Mouse (Mus musculus): Measurements from ENCODE around the gene Tuba1c. TPM values are rescaled to one million over a fixed set of nuclear protein-coding genes. Genes with fewer than 3 reads are reported as not detected.

Gene Tuba1c
- total and polyA plus RNA-seq, 2 experiments from 2014 or later, result 16.4 to 24.9 TPM

DNA sequence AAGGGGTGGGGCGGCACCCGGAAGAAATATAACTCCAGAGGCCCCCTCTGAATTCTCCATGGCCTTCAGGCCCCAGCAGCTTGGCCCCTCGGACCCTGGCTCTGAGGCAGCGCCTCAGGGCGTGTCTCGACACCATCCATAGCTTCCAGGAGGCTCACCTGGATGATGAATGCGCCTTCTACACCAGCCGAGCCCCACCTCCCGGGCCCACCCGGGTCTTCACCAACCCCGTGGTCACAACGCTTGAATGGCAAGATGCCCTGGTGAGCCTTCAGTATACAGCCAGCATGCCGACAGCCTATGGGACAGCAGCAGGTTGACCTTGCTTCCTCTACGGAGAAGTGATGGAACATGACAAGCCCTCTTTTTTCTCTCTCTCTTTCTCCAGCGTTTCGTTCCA, 53.1 kb downstream of the Tuba1c start:
- no peaks in the 10 kb centered on the region for H3K4me1 ChIP-seq (ENCODE audit: insufficient read depth)
- TF ChIP-seq CTCF (IDR thresholded peaks at IDR 0.05; ENCODE audit: low read depth), result no peak
- DNase-seq, result no peak
- H3K4me2 ChIP-seq (ENCODE audit: low read depth), result no peak overlapping the region
- H3K36me3 ChIP-seq (ENCODE audit: insufficient read depth), result no peaks in the 10 kb centered on the region
- ATAC-seq, result no peak
- peaks cover 41% of the 10 kb centered on the region for H3K27me3 ChIP-seq (ENCODE audit: insufficient read depth, low read length)
- H3K9me3 ChIP-seq (ENCODE audit: low read length), result no peaks in the 10 kb centered on the region
- no peak overlapping the region for H3K4me3 ChIP-seq (ENCODE audit: low read depth, low read length)
- 92% methylated on average over 16 of the region's 16 CpGs for WGBS
- no peak overlapping the region for H3K27ac ChIP-seq (ENCODE audit: low read depth, low read length)
- H3K9ac ChIP-seq, result no peak overlapping the region

DNA sequence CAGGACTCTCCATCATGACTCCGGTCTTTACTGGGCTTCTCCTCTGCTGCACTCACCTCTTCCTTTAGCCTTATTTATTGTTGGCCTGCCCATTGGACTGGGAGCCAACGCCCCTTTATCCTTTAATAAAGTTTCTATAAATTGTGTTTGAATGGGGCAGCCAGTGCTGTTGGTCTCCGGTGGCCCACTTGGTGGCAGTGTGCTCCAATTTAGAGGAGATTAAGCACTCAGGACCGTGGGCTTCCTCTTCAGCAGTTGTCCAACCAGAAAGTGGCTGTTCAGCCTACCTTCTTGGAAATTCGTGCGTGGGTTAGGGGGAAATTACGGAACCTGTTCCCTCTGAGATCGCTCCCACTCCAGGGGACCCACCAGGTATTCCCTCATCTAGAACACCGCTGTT, 53.6 kb downstream of the Tuba1c start:
- H3K27me3 ChIP-seq (ENCODE audit: insufficient read depth, low read length), result peaks cover 41% of the 10 kb centered on the region
- no peaks in the 10 kb centered on the region for H3K36me3 ChIP-seq (ENCODE audit: insufficient read depth)
- TF ChIP-seq CTCF (IDR thresholded peaks at IDR 0.05; ENCODE audit: low read depth), result peak; percentile 72
- H3K4me2 ChIP-seq (ENCODE audit: low read depth), result no peak overlapping the region
- ATAC-seq (no peak; the same call in 1 of the 2 replicates), DNase-seq (peak; percentile 73)
- no peaks in the 10 kb centered on the region for H3K9me3 ChIP-seq (ENCODE audit: low read length)
- 68% methylated on average over 9 of the region's 9 CpGs for WGBS
- H3K4me1 ChIP-seq (ENCODE audit: insufficient read depth), result no peaks in the 10 kb centered on the region
- no peak overlapping the region for H3K9ac ChIP-seq
- H3K4me3 ChIP-seq (ENCODE audit: low read depth, low read length), result no peak overlapping the region
- H3K27ac ChIP-seq (ENCODE audit: low read depth, low read length), result no peak overlapping the region

DNA sequence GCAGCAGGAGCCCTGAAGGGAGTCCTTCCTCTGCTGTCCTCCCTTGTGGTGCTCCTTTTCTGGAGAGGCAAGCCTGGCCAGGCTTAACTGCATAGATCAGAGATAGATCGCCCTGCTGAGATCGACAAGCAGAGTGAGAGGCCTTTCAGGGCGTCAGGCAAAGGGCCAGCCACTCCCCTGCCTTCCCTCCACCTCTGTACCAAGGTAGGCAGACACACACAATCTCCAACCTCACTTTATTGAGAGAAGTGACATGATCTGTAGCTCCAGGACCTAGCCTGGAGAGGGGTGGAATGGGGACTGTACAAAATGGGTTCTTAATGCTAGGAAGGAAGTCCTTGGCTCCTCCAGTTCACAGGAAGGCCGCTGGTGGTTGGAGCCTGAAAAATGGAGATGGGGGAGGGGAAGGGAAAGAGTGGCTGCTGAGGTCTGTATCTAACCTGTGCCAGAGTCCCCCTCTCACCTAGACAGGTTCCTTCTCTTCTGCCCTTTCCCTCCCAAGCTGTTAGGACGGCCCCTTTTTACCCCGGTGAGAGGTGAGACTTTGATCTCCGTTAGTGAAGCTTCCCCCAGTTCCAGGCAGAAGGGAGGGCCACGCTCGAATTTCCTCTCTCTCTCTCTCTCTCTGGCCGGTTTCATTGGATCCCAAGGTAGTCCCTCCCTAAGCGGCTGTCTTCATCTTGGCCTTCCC, 54.3 kb downstream of the Tuba1c start:
- H3K4me3 ChIP-seq (ENCODE audit: low read depth, low read length), result no peak overlapping the region
- ATAC-seq, result no peak
- no peak for DNase-seq
- no peak overlapping the region for H3K27ac ChIP-seq (ENCODE audit: low read depth, low read length)
- no peaks in the 10 kb centered on the region for H3K4me1 ChIP-seq (ENCODE audit: insufficient read depth)
- H3K4me2 ChIP-seq (ENCODE audit: low read depth), result no peak overlapping the region
- 12% methylated on average over 11 of the region's 11 CpGs for WGBS
- H3K9me3 ChIP-seq (ENCODE audit: low read length), result no peaks in the 10 kb centered on the region
- peaks cover 48% of the 10 kb centered on the region for H3K27me3 ChIP-seq (ENCODE audit: insufficient read depth, low read length)
- no peak overlapping the region for H3K9ac ChIP-seq
- no peaks in the 10 kb centered on the region for H3K36me3 ChIP-seq (ENCODE audit: insufficient read depth)
- no peak for TF ChIP-seq CTCF (IDR thresholded peaks at IDR 0.05; ENCODE audit: low read depth)

- no peak overlapping the region for H3K9ac ChIP-seq
- H3K36me3 ChIP-seq (ENCODE audit: insufficient read depth), result no peaks in the 10 kb centered on the region
- H3K4me1 ChIP-seq (ENCODE audit: insufficient read depth), result no peaks in the 10 kb centered on the region
- H3K4me3 ChIP-seq (ENCODE audit: low read depth, low read length), result no peak overlapping the region
- no peak overlapping the region for H3K4me2 ChIP-seq (ENCODE audit: low read depth)
- TF ChIP-seq CTCF (IDR thresholded peaks at IDR 0.05; ENCODE audit: low read depth), result no peak
- no peak overlapping the region for H3K27ac ChIP-seq (ENCODE audit: low read depth, low read length)
- no peaks in the 10 kb centered on the region for H3K9me3 ChIP-seq (ENCODE audit: low read length)
- WGBS, result 16% methylated on average over 19 of the region's 19 CpGs
- ATAC-seq, result no peak
- DNase-seq, result no peak
- H3K27me3 ChIP-seq (ENCODE audit: insufficient read depth, low read length), result peaks cover 54% of the 10 kb centered on the region
These were observed 54.9 kb downstream of the Tuba1c start for GRCm38 (mm10) chr15:99084618-99085017.

GRCm38 (mm10) chr15:99085997-99086396, 56.3 kb downstream of the Tuba1c start:
- no peaks in the 10 kb centered on the region for H3K36me3 ChIP-seq (ENCODE audit: insufficient read depth)
- H3K27ac ChIP-seq (ENCODE audit: low read depth, low read length), result no peak overlapping the region
- no peak overlapping the region for H3K9ac ChIP-seq
- no peaks in the 10 kb centered on the region for H3K9me3 ChIP-seq (ENCODE audit: low read length)
- H3K4me3 ChIP-seq (ENCODE audit: low read depth, low read length), result no peak overlapping the region
- peaks cover 59% of the 10 kb centered on the region for H3K27me3 ChIP-seq (ENCODE audit: insufficient read depth, low read length)
- H3K4me2 ChIP-seq (ENCODE audit: low read depth), result no peak overlapping the region
- ATAC-seq (no peak), DNase-seq (no peak)
- no peak for TF ChIP-seq CTCF (IDR thresholded peaks at IDR 0.05; ENCODE audit: low read depth)
- no peaks in the 10 kb centered on the region for H3K4me1 ChIP-seq (ENCODE audit: insufficient read depth)
- 74% methylated on average over 4 of the region's 4 CpGs for WGBS

DNA sequence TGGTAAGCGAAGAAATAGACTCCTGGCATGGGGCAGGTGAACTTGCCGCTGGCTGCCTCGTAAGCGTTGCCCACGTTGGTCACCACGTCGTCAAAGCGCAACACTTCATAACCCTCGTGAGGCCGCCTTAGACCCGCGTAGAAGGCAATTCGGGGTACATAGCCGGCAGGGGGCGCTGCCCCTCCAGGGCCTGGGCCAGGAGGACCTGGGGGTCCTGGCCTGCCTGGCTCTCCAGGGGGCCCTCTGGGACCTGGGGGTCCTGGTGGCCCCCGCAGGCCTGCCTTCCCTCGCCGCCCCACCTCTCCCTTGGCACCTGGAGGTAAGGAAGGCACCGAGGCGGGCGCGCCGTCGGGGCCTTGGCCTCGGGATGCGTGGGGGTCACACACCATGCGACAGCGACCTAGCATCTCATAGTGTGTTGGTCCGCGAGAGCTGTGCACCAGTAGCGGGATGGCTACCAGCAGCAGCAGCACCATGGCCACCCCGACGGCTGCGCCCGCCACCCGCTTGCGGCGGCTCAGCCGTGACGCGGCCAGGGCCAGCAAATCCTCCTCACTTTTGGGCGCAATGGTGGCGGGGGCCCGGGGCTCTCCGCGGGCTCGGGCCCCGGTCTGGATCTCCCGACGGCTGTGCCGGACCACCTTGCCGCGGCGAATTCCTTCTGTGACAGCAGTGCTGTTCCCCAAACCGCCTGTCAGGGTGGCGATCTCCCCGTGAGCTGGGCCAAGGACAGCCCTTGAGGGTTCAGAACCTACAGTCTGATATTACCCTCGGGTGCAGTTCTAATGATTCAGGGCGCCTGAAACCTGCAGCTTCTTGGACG, 57.8 kb downstream of the Tuba1c start, which contains the start of gene C1ql4:
TSS of gene C1ql4 (minus strand) at position 565 of the 823 bp plus-strand sequence.
- DNase-seq (no peak), ATAC-seq (no peak)
- TF ChIP-seq CTCF (IDR thresholded peaks at IDR 0.05; ENCODE audit: low read depth), result peak; percentile 44
- no peaks in the 10 kb centered on the region for H3K9me3 ChIP-seq (ENCODE audit: low read length)
- H3K4me1 ChIP-seq (ENCODE audit: insufficient read depth), result no peaks in the 10 kb centered on the region
- H3K4me2 ChIP-seq (ENCODE audit: low read depth), result peak within 1 kb of the TSS; percentile 45
- H3K27me3 ChIP-seq (ENCODE audit: insufficient read depth, low read length), result peaks cover 63% of the 10 kb centered on the region
- H3K27ac ChIP-seq (ENCODE audit: low read depth, low read length), result no peak within 1 kb of the TSS
- no peaks in the 10 kb centered on the region for H3K36me3 ChIP-seq (ENCODE audit: insufficient read depth)
- peak within 1 kb of the TSS; percentile 26 for H3K4me3 ChIP-seq (ENCODE audit: low read depth, low read length)
- H3K9ac ChIP-seq, result no peak within 1 kb of the TSS
- 8% methylated on average over 60 of the region's 60 CpGs for WGBS

Small RNA genes within 50 kb of the gene (microRNA-seq; reads per million reads assigned to microRNA genes)
- gene Mir6960, result 0.37 to 0.77 reads per million in 2 experiments

Other genes with a start within 250 kb of the Tuba1c start
- not detected in 2 replicates for gene Wnt1, start 240.0 kb upstream of the Tuba1c start, total RNA-seq (2014; rRNA removed)
- gene Wnt1, start 240.0 kb upstream of the Tuba1c start, polyA plus RNA-seq (2015; fragmentation: Nextera tagmentation; extraction: Ambion mirVana), result 0.33 and 0.35 TPM in 2 replicates
- 36.3 and 49.6 TPM in 2 replicates for gene Ddn, start 220.4 kb upstream of the Tuba1c start, total RNA-seq (2014; rRNA removed)
- gene Ddn, start 220.4 kb upstream of the Tuba1c start, polyA plus RNA-seq (2015; fragmentation: Nextera tagmentation; extraction: Ambion mirVana), result 2.2 TPM in 2 replicates
- 46.5 and 48.3 TPM in 2 replicates for gene Prkag1, start 198.4 kb upstream of the Tuba1c start, total RNA-seq (2014; rRNA removed)
- 55.0 and 58.4 TPM in 2 replicates for gene Prkag1, start 198.4 kb upstream of the Tuba1c start, polyA plus RNA-seq (2015; fragmentation: Nextera tagmentation; extraction: Ambion mirVana)
- gene Kmt2d, start 158.7 kb upstream of the Tuba1c start, total RNA-seq (2014; rRNA removed), result 22.7 and 25.8 TPM in 2 replicates
- gene Kmt2d, start 158.7 kb upstream of the Tuba1c start, polyA plus RNA-seq (2015; fragmentation: Nextera tagmentation; extraction: Ambion mirVana), result 2.9 and 6.2 TPM in 2 replicates
- 16.5 and 20.7 TPM in 2 replicates for gene Rhebl1, start 135.4 kb upstream of the Tuba1c start, total RNA-seq (2014; rRNA removed)
- 34.1 and 37.5 TPM in 2 replicates for gene Rhebl1, start 135.4 kb upstream of the Tuba1c start, polyA plus RNA-seq (2015; fragmentation: Nextera tagmentation; extraction: Ambion mirVana)
- gene Dhh, start 131.4 kb upstream of the Tuba1c start, total RNA-seq (2014; rRNA removed), result 0.15 and 0.76 TPM in 2 replicates
- 0.25 and 0.58 TPM in 2 replicates for gene Dhh, start 131.4 kb upstream of the Tuba1c start, polyA plus RNA-seq (2015; fragmentation: Nextera tagmentation; extraction: Ambion mirVana)
- gene Lmbr1l, start 111.7 kb upstream of the Tuba1c start, total RNA-seq (2014; rRNA removed), result 44.1 and 59.3 TPM in 2 replicates
- 20.1 and 22.4 TPM in 2 replicates for gene Lmbr1l, start 111.7 kb upstream of the Tuba1c start, polyA plus RNA-seq (2015; fragmentation: Nextera tagmentation; extraction: Ambion mirVana)
- 1,927 and 1,958 TPM in 2 replicates for gene Tuba1b, start 95.3 kb upstream of the Tuba1c start, total RNA-seq (2014; rRNA removed)
- 1,265 and 1,341 TPM in 2 replicates for gene Tuba1b, start 95.3 kb upstream of the Tuba1c start, polyA plus RNA-seq (2015; fragmentation: Nextera tagmentation; extraction: Ambion mirVana)
- 1,610 and 2,499 TPM in 2 replicates for gene Gm49450, start 76.3 kb upstream of the Tuba1c start, total RNA-seq (2014; rRNA removed)
- not detected in 2 replicates for gene Gm49450, start 76.3 kb upstream of the Tuba1c start, polyA plus RNA-seq (2015; fragmentation: Nextera tagmentation; extraction: Ambion mirVana)
- 18,820 and 21,160 TPM in 2 replicates for gene Tuba1a, start 76.2 kb upstream of the Tuba1c start, total RNA-seq (2014; rRNA removed)
- 18,258 and 23,279 TPM in 2 replicates for gene Tuba1a, start 76.2 kb upstream of the Tuba1c start, polyA plus RNA-seq (2015; fragmentation: Nextera tagmentation; extraction: Ambion mirVana)
- gene Prph, start 25.3 kb downstream of the Tuba1c start, total RNA-seq (2014; rRNA removed), result 1.7 and 2.3 TPM in 2 replicates
- gene Prph, start 25.3 kb downstream of the Tuba1c start, polyA plus RNA-seq (2015; fragmentation: Nextera tagmentation; extraction: Ambion mirVana), result 2.3 and 2.4 TPM in 2 replicates
- gene Troap, start 44.7 kb downstream of the Tuba1c start, total RNA-seq (2014; rRNA removed), result 1.5 and 3.9 TPM in 2 replicates
- 2.7 and 3.1 TPM in 2 replicates for gene Troap, start 44.7 kb downstream of the Tuba1c start, polyA plus RNA-seq (2015; fragmentation: Nextera tagmentation; extraction: Ambion mirVana)
- gene C1ql4, start 57.9 kb downstream of the Tuba1c start, total RNA-seq (2014; rRNA removed), result 0.23 and 0.48 TPM in 2 replicates
- gene C1ql4, start 57.9 kb downstream of the Tuba1c start, polyA plus RNA-seq (2015; fragmentation: Nextera tagmentation; extraction: Ambion mirVana), result 0.40 TPM in 1 of 2 replicates, not detected in the other
- 0.38 and 0.71 TPM in 2 replicates for gene Dnajc22, start 63.3 kb downstream of the Tuba1c start, total RNA-seq (2014; rRNA removed)
- gene Dnajc22, start 63.3 kb downstream of the Tuba1c start, polyA plus RNA-seq (2015; fragmentation: Nextera tagmentation; extraction: Ambion mirVana), result 0.15 and 0.51 TPM in 2 replicates
- 28.9 and 29.6 TPM in 2 replicates for gene Spats2, start 96.0 kb downstream of the Tuba1c start, total RNA-seq (2014; rRNA removed)
- gene Spats2, start 96.0 kb downstream of the Tuba1c start, polyA plus RNA-seq (2015; fragmentation: Nextera tagmentation; extraction: Ambion mirVana), result 21.8 and 24.4 TPM in 2 replicates
- gene Kcnh3, start 195.0 kb downstream of the Tuba1c start, total RNA-seq (2014; rRNA removed), result 22.9 and 435 TPM in 2 replicates
- gene Kcnh3, start 195.0 kb downstream of the Tuba1c start, polyA plus RNA-seq (2015; fragmentation: Nextera tagmentation; extraction: Ambion mirVana), result 7.7 and 8.2 TPM in 2 replicates
- 231 and 250 TPM in 2 replicates for gene Mcrs1, start 222.1 kb downstream of the Tuba1c start, total RNA-seq (2014; rRNA removed)
- gene Mcrs1, start 222.1 kb downstream of the Tuba1c start, polyA plus RNA-seq (2015; fragmentation: Nextera tagmentation; extraction: Ambion mirVana), result 242 and 258 TPM in 2 replicates

Data from forebrain, postnatal 0 days (tissue).